Mouse (Mus musculus): Measurements from ENCODE around the gene Zfp661. TPM values are rescaled to one million over a fixed set of nuclear protein-coding genes. Genes with fewer than 3 reads are reported as not detected.
A peak's percentile ranks its signal among the peaks of the same experiment; 100 is the strongest.

Gene Zfp661
- 8.7 and 9.8 TPM in 2 replicates for polyA plus RNA-seq (2014; fragmentation: Nextera tagmentation; extraction: Ambion mirVana)

DNA sequence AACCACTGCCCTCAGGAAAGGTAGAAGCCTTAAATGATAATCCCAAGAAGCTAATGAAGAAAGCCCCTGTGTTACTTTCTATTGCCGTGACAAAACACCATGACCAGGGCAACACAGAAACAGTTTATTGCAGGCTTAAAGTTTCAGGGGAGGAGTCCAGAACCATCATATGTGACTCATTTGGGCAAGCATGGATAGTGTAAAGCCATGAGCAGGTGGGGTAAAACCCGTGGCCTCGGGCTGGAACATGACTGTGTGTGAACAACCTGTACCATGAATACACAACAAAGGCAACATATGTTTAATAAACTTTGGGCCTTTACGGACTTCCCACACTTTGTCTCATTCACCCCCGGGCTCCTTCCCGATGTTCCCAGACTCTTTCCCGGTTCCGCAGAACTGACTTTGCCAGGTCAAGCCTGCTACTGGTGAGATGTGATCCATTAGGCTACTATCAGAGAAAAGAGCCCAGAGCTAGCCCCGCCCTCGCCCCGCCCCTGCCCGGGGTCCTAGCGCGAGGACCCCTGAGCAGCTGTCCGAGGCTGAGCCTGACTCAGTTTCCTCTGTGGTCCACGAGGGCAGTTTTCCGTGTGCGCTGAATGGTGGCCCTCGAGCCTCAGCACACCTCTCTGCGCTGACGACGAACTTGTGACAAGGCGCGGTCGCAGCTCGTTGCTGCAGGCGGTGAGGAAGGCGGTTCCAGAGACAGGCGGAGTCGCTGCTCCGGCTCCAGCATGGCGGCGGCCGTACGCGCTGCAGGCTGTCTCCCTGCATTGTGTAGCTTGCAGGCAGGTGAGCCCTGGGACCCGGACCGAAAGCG lies at the start of gene Zfp661, which contains the start of gene Mrps5:
Gene Zfp661 (minus strand): TSS at position 401 of the 820 bp plus-strand sequence.
Gene Mrps5 (plus strand): TSS at position 529 of the 820 bp plus-strand sequence.
- ATAC-seq (ENCODE audit: insufficient read depth, low FRiP score, low TSS enrichment) (peak; percentile 83), DNase-seq (ENCODE audit: low spot score) (peak; percentile 91)
- no peaks in the 10 kb centered on the region for H3K27me3 ChIP-seq (ENCODE audit: control insufficient read depth, insufficient read depth, low read length)
- H3K4me2 ChIP-seq (ENCODE audit: low read depth) = peak within 1 kb of the TSS; percentile 62
- peak within 1 kb of the TSS; percentile 69 for H3K27ac ChIP-seq (ENCODE audit: low read depth, low read length)
- H3K9ac ChIP-seq (ENCODE audit: low read length) = peak within 1 kb of the TSS; percentile 88
- WGBS = 6% methylated on average over 37 of the region's 39 CpGs
- no peaks in the 10 kb centered on the region for H3K9me3 ChIP-seq (ENCODE audit: control insufficient read depth, low read length)
- no peaks in the 10 kb centered on the region for H3K36me3 ChIP-seq (ENCODE audit: control insufficient read depth, insufficient read depth, low read length)
- H3K4me1 ChIP-seq (ENCODE audit: control insufficient read depth, insufficient read depth, low read length) = 0 out of 2 replicates have a peak, but pooled peaks cover 6% of the 10 kb centered on the region
- peak within 1 kb of the TSS; percentile 56 for H3K4me3 ChIP-seq (ENCODE audit: low read depth, low read length)

DNA sequence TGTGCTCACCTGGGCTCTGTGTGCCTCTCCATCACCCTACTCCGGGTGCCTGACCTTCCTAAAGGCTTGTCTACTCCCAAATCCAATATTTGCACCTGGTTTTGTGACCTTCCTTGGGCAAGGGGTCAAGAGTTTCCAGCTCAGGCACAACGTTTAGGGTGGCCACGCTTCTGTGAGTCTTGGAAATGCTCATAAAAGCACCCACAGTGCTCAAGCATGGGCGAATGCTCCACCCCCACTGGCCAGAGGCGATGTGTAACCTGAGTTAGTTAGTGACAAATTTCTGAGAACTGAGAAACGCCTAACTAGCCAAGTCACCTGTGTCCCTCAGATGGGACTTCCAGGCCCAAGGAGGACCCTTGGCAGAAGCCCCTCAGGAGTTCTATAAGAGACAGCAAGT lies 48.7 kb upstream of the Zfp661 start:
- H3K9ac ChIP-seq (ENCODE audit: low read length) = no peak overlapping the region
- H3K27me3 ChIP-seq (ENCODE audit: control insufficient read depth, insufficient read depth, low read length) = no peaks in the 10 kb centered on the region
- no peaks in the 10 kb centered on the region for H3K36me3 ChIP-seq (ENCODE audit: control insufficient read depth, insufficient read depth, low read length)
- DNase-seq (ENCODE audit: low spot score) = no peak
- H3K4me1 ChIP-seq (ENCODE audit: control insufficient read depth, insufficient read depth, low read length) = no peaks in the 10 kb centered on the region
- no peak overlapping the region for H3K27ac ChIP-seq (ENCODE audit: low read depth, low read length)
- H3K4me3 ChIP-seq (ENCODE audit: low read depth, low read length) = no peak overlapping the region
- no peak for ATAC-seq (ENCODE audit: insufficient read depth, low FRiP score, low TSS enrichment)
- no peaks in the 10 kb centered on the region for H3K9me3 ChIP-seq (ENCODE audit: control insufficient read depth, low read length)
- H3K4me2 ChIP-seq (ENCODE audit: low read depth) = no peak overlapping the region
- WGBS = 80% methylated on average over 6 of the region's 6 CpGs

GRCm38 (mm10) chr2:127632601-127633000 lies 45.7 kb upstream of the Zfp661 start:
- no peak for DNase-seq (ENCODE audit: low spot score)
- Histone ChIP-seq H3K4me2 (ENCODE audit: low read depth) (no peak overlapping the region), H3K27ac (ENCODE audit: low read depth, low read length) (no peak overlapping the region), H3K4me3 (ENCODE audit: low read depth, low read length) (no peak overlapping the region), H3K27me3 (ENCODE audit: control insufficient read depth, insufficient read depth, low read length) (no peaks in the 10 kb centered on the region), H3K9me3 (ENCODE audit: control insufficient read depth, low read length) (no peaks in the 10 kb centered on the region), H3K9ac (ENCODE audit: low read length) (no peak overlapping the region), H3K4me1 (ENCODE audit: control insufficient read depth, insufficient read depth, low read length) (no peaks in the 10 kb centered on the region), H3K36me3 (ENCODE audit: control insufficient read depth, insufficient read depth, low read length) (no peaks in the 10 kb centered on the region)
- no peak for ATAC-seq (ENCODE audit: insufficient read depth, low FRiP score, low TSS enrichment)
- WGBS = 73% methylated on average over 2 of the region's 2 CpGs

GRCm38 (mm10) chr2:127627990-127628570 lies 41.2 kb upstream of the Zfp661 start:
- no peak overlapping the region for H3K9ac ChIP-seq (ENCODE audit: low read length)
- H3K4me3 ChIP-seq (ENCODE audit: low read depth, low read length) = no peak overlapping the region
- no peaks in the 10 kb centered on the region for H3K27me3 ChIP-seq (ENCODE audit: control insufficient read depth, insufficient read depth, low read length)
- 84% methylated on average over 6 of the region's 6 CpGs for WGBS
- H3K9me3 ChIP-seq (ENCODE audit: control insufficient read depth, low read length) = no peaks in the 10 kb centered on the region
- ATAC-seq (ENCODE audit: insufficient read depth, low FRiP score, low TSS enrichment) = no peak
- H3K27ac ChIP-seq (ENCODE audit: low read depth, low read length) = no peak overlapping the region
- no peak overlapping the region for H3K4me2 ChIP-seq (ENCODE audit: low read depth)
- DNase-seq (ENCODE audit: low spot score) = no peak
- no peaks in the 10 kb centered on the region for H3K4me1 ChIP-seq (ENCODE audit: control insufficient read depth, insufficient read depth, low read length)
- no peaks in the 10 kb centered on the region for H3K36me3 ChIP-seq (ENCODE audit: control insufficient read depth, insufficient read depth, low read length)

DNA sequence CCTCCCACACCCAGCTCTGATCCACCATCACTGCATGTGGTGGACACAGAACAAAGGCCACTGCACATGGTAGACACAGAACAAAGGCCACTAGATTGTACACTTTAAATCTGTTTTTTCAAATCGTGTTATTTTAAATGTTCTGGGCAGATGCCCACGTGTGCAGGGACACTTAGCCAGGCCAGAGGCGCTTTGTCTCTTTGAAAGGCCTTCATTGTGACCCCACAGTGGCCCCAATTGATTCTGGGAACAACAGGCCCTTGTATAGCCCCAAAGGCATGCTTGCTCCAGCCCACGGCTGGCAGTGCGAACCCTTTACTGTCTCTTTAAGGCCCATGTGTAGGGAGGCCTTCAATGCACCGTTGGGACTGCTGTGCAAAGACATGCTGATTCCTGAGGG lies 40.5 kb upstream of the Zfp661 start:
- no peaks in the 10 kb centered on the region for H3K27me3 ChIP-seq (ENCODE audit: control insufficient read depth, insufficient read depth, low read length)
- H3K36me3 ChIP-seq (ENCODE audit: control insufficient read depth, insufficient read depth, low read length) = no peaks in the 10 kb centered on the region
- no peak overlapping the region for H3K27ac ChIP-seq (ENCODE audit: low read depth, low read length)
- H3K9ac ChIP-seq (ENCODE audit: low read length) = no peak overlapping the region
- H3K4me1 ChIP-seq (ENCODE audit: control insufficient read depth, insufficient read depth, low read length) = no peaks in the 10 kb centered on the region
- H3K4me3 ChIP-seq (ENCODE audit: low read depth, low read length) = no peak overlapping the region
- no peak overlapping the region for H3K4me2 ChIP-seq (ENCODE audit: low read depth)
- no peaks in the 10 kb centered on the region for H3K9me3 ChIP-seq (ENCODE audit: control insufficient read depth, low read length)
- no peak for DNase-seq (ENCODE audit: low spot score)
- no peak for ATAC-seq (ENCODE audit: insufficient read depth, low FRiP score, low TSS enrichment)
- 46% methylated on average over 6 of the region's 6 CpGs for WGBS

DNA sequence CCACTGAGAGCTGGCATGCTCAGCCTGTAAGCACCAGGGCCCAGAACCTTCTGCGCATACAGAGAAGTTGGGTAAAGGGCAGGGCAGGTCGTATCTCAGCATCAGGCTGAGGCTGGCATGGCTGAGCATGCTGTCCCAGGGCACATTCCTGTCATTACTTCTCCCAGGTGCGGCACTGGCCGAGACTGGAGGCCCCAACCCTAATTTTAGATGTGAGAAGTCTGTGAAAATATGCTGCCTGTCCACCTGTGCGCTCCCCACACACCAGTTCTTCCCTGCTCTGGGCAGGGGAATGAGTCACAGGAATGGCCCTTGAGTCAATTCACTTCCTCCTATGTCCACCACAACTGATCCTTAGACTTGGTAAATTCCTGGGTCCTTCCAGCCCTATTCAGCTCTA lies 38.8 kb upstream of the Zfp661 start:
- ATAC-seq (ENCODE audit: insufficient read depth, low FRiP score, low TSS enrichment) (no peak), DNase-seq (ENCODE audit: low spot score) (no peak)
- H3K4me1 ChIP-seq (ENCODE audit: control insufficient read depth, insufficient read depth, low read length) = no peaks in the 10 kb centered on the region
- 75% methylated on average over 5 of the region's 5 CpGs for WGBS
- no peak overlapping the region for H3K4me2 ChIP-seq (ENCODE audit: low read depth)
- no peak overlapping the region for H3K4me3 ChIP-seq (ENCODE audit: low read depth, low read length)
- H3K27ac ChIP-seq (ENCODE audit: low read depth, low read length) = no peak overlapping the region
- H3K9me3 ChIP-seq (ENCODE audit: control insufficient read depth, low read length) = no peaks in the 10 kb centered on the region
- H3K36me3 ChIP-seq (ENCODE audit: control insufficient read depth, insufficient read depth, low read length) = no peaks in the 10 kb centered on the region
- H3K9ac ChIP-seq (ENCODE audit: low read length) = no peak overlapping the region
- no peaks in the 10 kb centered on the region for H3K27me3 ChIP-seq (ENCODE audit: control insufficient read depth, insufficient read depth, low read length)

- DNase-seq (ENCODE audit: low spot score) = no peak
- Histone ChIP-seq H3K27me3 (ENCODE audit: control insufficient read depth, insufficient read depth, low read length) (no peaks in the 10 kb centered on the region), H3K4me2 (ENCODE audit: low read depth) (no peak overlapping the region), H3K9ac (ENCODE audit: low read length) (no peak overlapping the region), H3K4me3 (ENCODE audit: low read depth, low read length) (no peak overlapping the region), H3K36me3 (ENCODE audit: control insufficient read depth, insufficient read depth, low read length) (no peaks in the 10 kb centered on the region), H3K9me3 (ENCODE audit: control insufficient read depth, low read length) (no peaks in the 10 kb centered on the region), H3K27ac (ENCODE audit: low read depth, low read length) (no peak overlapping the region), H3K4me1 (ENCODE audit: control insufficient read depth, insufficient read depth, low read length) (no peaks in the 10 kb centered on the region)
- WGBS = 89% methylated on average over 2 of the region's 2 CpGs
- ATAC-seq (ENCODE audit: insufficient read depth, low FRiP score, low TSS enrichment) = no peak
These were observed 37.9 kb upstream of the Zfp661 start for GRCm38 (mm10) chr2:127624786-127625185.

- no peaks in the 10 kb centered on the region for H3K4me1 ChIP-seq (ENCODE audit: control insufficient read depth, insufficient read depth, low read length)
- H3K36me3 ChIP-seq (ENCODE audit: control insufficient read depth, insufficient read depth, low read length) = no peaks in the 10 kb centered on the region
- H3K4me2 ChIP-seq (ENCODE audit: low read depth) = no peak overlapping the region
- H3K27ac ChIP-seq (ENCODE audit: low read depth, low read length) = no peak overlapping the region
- DNase-seq (ENCODE audit: low spot score) (no peak), ATAC-seq (ENCODE audit: insufficient read depth, low FRiP score, low TSS enrichment) (no peak)
- WGBS = 57% methylated on average over 3 of the region's 3 CpGs
- H3K9ac ChIP-seq (ENCODE audit: low read length) = no peak overlapping the region
- H3K4me3 ChIP-seq (ENCODE audit: low read depth, low read length) = no peak overlapping the region
- no peaks in the 10 kb centered on the region for H3K27me3 ChIP-seq (ENCODE audit: control insufficient read depth, insufficient read depth, low read length)
- H3K9me3 ChIP-seq (ENCODE audit: control insufficient read depth, low read length) = no peaks in the 10 kb centered on the region
These were observed 35.2 kb upstream of the Zfp661 start for GRCm38 (mm10) chr2:127622065-127622464.

- 84% methylated on average over 3 of the region's 3 CpGs for WGBS
- no peak overlapping the region for H3K4me2 ChIP-seq (ENCODE audit: low read depth)
- H3K4me1 ChIP-seq (ENCODE audit: control insufficient read depth, insufficient read depth, low read length) = no peaks in the 10 kb centered on the region
These were observed 32.4 kb upstream of the Zfp661 start for GRCm38 (mm10) chr2:127619311-127619710.

More at GRCm38 (mm10) chr2:127619311-127619710, 32.4 kb upstream of the Zfp661 start:
- no peak overlapping the region for H3K9ac ChIP-seq (ENCODE audit: low read length)
- H3K27me3 ChIP-seq (ENCODE audit: control insufficient read depth, insufficient read depth, low read length) = no peaks in the 10 kb centered on the region
- H3K4me3 ChIP-seq (ENCODE audit: low read depth, low read length) = no peak overlapping the region
- DNase-seq (ENCODE audit: low spot score) (no peak), ATAC-seq (ENCODE audit: insufficient read depth, low FRiP score, low TSS enrichment) (no peak)
- H3K27ac ChIP-seq (ENCODE audit: low read depth, low read length) = no peak overlapping the region
- H3K9me3 ChIP-seq (ENCODE audit: control insufficient read depth, low read length) = no peaks in the 10 kb centered on the region
- no peaks in the 10 kb centered on the region for H3K36me3 ChIP-seq (ENCODE audit: control insufficient read depth, insufficient read depth, low read length)
